Mouse (Mus musculus) telencephalon, adult 2 months (tissue): Measurements from ENCODE around the gene 5830473C10Rik.
"Not testable (repeated sequence)": the region's sequence is repeated elsewhere in the genome, so short reads cannot be mapped to it uniquely, and the experiment has no call there.

ENCODE experiments used
- DNase-seq: peaks from one replicate; pipeline ENCODE4 v3.0.0-alpha.2; 2011; ENCODE audit warnings: low read depth, low spot score

Gene 5830473C10Rik

GRCm38 (mm10) chr5:90594945-90595344 lies 34.0 kb downstream of the 5830473C10Rik start:
- DNase-seq: no peak

DNA sequence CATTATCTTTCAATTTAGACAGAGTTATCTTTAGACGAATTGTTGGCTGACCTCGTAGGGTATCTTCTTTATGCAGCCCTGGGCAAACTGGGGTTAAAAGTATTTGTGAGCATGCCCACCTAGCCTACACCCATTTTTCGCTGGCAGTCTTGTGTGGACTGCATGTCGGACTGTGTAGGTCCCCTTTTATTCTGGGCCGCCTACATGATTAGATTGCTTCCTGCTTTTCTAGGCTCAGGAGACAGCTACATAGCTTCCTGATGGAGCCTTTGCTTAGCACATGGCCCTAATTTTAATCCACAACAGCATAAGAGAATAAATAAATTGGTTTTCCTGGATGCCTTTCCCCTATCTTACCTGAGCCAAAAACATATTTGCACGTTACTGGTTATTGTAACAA lies 35.2 kb downstream of the 5830473C10Rik start:
- DNase-seq: no peak

GRCm38 (mm10) chr5:90601469-90601868 lies 40.6 kb downstream of the 5830473C10Rik start:
- no peak for DNase-seq

DNA sequence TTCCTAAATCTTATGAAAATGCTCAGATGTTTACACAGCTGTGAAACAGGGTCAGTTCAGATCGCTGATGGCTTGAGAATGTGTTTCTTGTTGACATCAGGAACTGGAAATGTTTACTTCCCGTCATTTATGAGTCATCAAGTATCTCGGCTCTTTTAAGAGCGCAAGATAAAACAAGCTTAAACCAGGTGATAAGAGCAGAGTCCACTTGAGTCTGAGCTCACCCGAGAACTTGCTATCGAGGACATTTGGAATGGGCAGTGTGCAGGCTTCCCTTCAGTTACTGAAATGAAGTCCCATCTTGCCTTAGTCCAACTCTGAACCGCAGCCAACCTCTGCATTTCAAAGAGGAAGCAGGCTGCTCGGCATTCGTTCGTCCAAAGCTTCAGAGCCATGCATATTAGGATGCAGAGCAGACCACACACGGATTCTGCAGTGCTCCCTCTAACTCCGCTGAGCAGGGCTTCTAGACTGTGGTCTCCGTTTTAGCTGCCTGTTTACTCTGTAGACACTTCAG lies 42.6 kb downstream of the 5830473C10Rik start:
- no peak for DNase-seq

DNA sequence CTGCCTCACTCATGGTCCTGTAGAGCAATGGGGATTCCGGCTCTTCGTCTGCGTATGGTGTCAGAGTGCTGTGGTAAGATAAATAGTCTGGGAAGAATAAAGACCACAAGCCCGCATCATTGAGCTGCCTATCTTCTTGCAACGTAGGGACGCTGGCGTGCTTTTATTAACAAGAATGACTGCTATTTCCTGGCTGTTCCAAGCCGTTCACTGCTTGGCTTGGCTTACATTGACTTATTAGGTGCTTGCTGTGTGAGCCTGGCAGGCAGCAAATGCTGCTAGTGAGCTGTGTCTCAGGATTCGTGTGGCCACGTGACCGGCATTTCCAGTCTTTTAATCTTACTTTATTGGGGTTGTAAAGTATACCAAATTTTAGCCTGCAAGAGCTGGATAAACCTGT lies 48.0 kb downstream of the 5830473C10Rik start:
- DNase-seq: no peak

DNA sequence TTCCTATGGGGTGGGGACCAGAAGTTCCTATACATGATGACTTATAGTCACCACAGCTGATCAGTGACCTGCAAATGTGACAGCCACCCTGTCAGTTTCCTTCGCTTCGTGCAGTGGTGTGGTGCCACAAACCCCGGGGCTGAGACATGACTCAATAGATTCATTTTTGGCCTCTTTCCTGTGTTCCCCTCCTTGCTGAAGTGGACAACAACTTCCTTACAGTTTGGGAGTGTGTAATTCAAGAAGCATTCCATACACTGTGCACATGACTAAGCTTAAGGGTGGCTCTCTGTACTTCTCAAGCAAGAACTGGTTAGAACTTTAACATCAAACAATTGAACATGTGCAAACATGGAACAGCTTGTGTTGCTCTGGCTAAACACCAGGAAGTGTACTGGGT lies 50.5 kb downstream of the 5830473C10Rik start:
- no peak for DNase-seq

GRCm38 (mm10) chr5:90611996-90612611 lies 51.2 kb downstream of the 5830473C10Rik start:
- no peak for DNase-seq

DNA sequence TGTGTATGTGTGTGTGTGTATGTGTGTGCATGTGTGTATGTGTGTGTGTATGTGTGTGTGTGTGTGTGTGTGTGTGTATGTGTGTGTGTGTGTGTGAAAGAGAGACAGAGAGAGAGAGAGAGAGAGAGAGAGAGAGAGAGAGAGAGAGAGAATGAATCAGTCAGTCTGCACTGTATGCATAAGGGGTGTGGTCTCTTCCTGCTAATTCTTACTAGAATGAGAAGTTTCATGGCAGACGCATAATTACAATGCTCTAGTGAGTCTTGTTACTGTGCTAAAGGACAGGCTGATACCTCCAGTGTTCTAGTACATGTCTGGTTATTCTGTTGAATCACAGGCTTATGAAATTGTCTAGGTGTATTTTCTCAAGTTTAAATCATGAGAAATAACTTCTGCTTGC lies 51.8 kb downstream of the 5830473C10Rik start:
- not testable (repeated sequence) for DNase-seq

DNA sequence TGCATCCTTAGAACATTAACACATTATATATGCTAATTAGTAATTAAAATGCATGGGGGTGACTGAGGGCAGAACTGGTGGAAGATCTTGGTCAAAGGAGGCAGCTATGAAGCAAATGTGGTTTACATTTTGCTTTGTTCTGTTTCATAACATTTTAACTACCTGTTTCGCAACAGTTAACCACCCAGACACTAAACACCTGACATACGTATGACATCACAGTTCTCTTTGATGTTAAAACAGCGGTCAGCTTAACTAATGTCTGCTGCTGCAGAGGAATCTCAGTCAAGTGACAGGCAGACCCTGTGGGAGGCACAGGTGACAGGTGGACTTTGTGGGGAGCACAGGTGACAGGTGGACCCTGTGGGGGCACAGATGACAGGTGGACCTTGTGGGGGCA lies 57.0 kb downstream of the 5830473C10Rik start:
- DNase-seq: no peak

DNA sequence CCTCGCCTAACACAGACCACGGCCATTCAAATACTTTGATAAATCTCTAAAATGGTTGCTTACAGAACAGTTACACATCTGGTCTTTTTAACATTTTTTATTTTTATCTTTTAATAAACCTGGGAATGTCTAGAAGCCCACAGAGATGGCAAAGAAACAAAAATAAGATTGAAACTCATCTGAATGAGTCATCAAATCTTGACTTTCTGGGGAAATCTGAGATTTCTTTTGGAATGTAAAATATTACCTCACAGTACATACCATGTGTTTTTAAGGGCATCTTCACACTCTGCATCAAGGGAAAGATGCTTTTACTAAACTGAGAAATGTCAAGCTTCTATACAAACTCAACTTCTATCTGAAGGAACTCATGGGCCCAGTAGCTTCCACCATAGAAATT lies 60.4 kb downstream of the 5830473C10Rik start:
- DNase-seq: peak; percentile 16

GRCm38 (mm10) chr5:90621726-90622125 lies 60.8 kb downstream of the 5830473C10Rik start:
- DNase-seq: no peak

- DNase-seq: no peak
These were observed 62.3 kb downstream of the 5830473C10Rik start for GRCm38 (mm10) chr5:90623209-90623608.

- no peak for DNase-seq
These were observed 64.0 kb downstream of the 5830473C10Rik start for GRCm38 (mm10) chr5:90624708-90625425.

DNA sequence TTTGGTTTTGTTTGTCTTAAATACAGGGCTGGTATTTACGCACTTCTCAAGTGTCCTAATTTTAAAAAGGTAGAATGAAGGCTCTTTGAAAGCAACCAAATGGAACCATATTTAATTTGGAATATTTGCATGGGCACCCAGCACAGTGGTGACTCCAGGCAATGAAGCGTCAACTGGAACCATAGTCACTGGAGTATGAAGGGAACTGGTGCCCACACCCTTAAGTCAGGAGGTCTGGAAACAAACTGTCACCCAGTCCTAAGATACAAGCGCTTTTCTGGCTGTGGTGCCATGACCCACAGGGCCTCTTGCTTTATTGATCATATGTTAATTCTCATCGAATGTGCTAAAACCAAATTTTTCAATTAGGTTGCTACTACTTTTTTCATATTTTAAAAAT lies 66.5 kb downstream of the 5830473C10Rik start:
- DNase-seq: no peak

DNA sequence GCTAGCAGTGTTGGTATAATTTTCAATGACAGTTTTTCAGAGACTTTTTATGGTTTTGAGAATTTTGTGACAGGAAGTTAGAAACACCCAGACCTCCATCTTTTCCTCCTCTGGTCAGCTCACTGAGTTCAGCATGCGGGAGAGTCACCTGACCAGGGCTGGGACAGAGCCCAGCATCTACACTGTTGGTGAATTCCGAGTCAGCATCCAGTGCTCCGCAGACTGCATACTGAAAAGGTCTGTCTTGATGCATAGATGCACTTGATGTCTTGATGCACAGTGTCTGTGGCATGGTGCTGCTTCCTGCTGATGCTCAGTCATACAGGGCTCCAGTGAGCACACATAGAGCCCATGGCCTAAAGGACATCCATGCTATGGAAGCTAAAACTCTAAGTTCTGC lies 67.1 kb downstream of the 5830473C10Rik start:
- no peak for DNase-seq

GRCm38 (mm10) chr5:90628530-90628929 lies 67.6 kb downstream of the 5830473C10Rik start:
- DNase-seq: no peak

GRCm38 (mm10) chr5:90634885-90635284 lies 74.0 kb downstream of the 5830473C10Rik start:
- no peak for DNase-seq

DNA sequence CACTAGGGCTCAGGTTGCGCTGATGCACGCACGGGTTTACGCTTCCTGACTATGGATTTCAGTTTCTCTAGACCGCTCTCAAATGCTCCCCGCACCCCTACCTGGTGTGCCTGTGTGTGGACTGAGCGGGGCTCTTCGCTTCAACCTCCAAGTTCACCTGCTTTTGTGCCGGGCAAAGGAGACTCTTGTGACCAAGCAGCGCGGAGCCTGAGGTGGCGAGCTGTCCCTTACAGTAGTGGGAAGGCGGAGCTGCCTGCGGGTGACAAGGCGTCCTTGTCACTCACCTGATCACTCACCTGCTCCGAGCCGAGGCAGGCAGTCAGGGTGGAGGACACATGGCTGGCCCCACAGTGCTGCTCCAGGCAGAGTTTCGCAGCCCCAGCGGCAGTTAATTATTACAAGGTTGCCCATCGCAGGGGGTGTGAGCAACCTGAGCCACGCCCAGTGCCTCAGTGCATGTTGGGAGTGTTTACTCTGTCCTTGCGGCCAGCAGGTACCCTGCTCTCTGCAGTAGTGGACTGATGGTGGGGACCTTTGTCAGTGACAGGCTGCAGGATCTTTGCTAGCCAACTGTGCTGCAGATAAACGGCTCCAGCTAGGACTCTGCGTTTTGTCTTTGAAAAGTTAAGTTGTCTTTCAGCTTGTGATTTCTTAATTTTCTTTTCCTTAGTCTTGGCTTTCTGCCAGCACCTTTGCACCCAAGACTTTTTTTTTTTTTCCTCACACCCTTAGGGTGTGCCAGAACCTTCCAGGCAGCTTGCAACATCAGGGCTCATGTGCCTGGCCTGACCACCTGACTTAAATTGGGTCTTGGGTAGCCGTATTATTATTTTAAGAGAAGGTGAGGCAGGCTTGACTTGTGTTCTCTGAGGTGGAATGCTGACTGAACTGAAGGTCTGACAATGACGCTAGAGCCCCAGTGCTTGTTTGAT lies 79.6 kb downstream of the 5830473C10Rik start, which contains the start of gene Rassf6:
TSS of gene Rassf6 (minus strand) at position 372 of the 932 bp plus-strand sequence.
- no peak for DNase-seq

GRCm38 (mm10) chr5:90641218-90641610 lies 80.3 kb downstream of the 5830473C10Rik start:
- no peak for DNase-seq

DNA sequence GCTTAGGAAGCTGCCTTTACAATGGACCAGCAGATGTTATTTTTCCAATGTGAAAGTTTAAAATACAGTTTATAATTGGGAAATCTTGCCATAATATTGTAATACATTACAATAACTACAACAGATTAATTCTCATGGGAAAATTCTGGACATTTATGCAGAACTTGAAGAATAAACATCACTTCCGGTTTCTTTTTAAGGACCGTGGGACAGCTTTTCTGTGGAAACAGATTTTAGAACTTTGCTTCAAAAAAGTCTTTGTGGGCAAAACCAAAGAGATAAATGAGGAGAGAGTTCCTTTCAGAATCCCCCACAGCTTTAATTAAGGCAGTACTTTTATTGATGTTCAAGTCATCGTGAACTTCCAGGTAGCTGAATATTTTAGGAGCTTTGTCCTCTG lies 84.7 kb downstream of the 5830473C10Rik start:
- DNase-seq: no peak

DNA sequence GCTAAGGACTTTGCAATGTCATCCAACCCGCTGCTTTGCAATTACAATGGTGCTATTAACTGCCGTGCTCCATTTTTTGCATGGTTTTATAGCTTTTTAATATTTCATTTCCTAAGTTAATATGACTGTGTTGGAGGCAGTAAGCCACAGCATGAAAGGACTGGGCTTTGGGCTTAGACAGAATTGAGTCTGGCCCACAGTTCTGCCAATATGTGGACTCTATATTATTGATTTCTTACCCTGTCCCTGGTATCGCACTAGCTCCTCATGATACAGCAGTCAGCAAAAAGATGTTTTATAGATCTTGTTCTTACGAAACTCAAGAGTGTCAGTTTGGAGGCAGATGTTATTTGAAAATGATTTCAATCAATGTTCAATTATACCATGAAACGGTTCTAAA lies 85.5 kb downstream of the 5830473C10Rik start:
- no peak for DNase-seq
